Mouse (Mus musculus): ENCODE data around the gene Rab11fip4.

GRCm38 (mm10) chr11:79613084-79613483 lies 22.1 kb downstream of the Rab11fip4 start:
- TF ChIP-seq CTCF (IDR thresholded peaks at IDR 0.05; ENCODE audit: borderline replicate concordance, insufficient read depth, low read depth, low read length): no peak
- TF ChIP-seq POLR2A (IDR thresholded peaks at IDR 0.05; ENCODE audit: borderline replicate concordance, insufficient read depth, low read length): no peak
